Mouse (Mus musculus): ENCODE data around the gene Adgrb3. TPM values are rescaled to one million over a fixed set of nuclear protein-coding genes. Genes with fewer than 3 reads are reported as not detected.
A peak's percentile ranks its signal among the peaks of the same experiment; 100 is the strongest.

Adgrb3 gene
- 0.77 and 0.92 TPM in 2 replicates for polyA plus RNA-seq (2016; fragmentation: Nextera tagmentation; extraction: Ambion mirVana)

GRCm38 (mm10) chr1:25828971-25829920, at the start of gene Adgrb3:
TSS of gene Adgrb3 (minus strand) at chr1:25829707.
- H3K36me3 ChIP-seq = no peaks in the 10 kb centered on the region
- H3K9me3 ChIP-seq = no peaks in the 10 kb centered on the region
- no peak within 1 kb of the TSS for H3K27ac ChIP-seq
- ATAC-seq (ENCODE audit: insufficient number of reproducible peaks, insufficient read depth, low FRiP score, low TSS enrichment, low read depth) = no peak
- WGBS = 3% methylated on average over 32 of the region's 32 CpGs
- H3K4me1 ChIP-seq (replicated peaks) = peaks cover 3% of the 10 kb centered on the region; the same call in 1 of the 2 replicates
- peaks cover 48% of the 10 kb centered on the region for H3K27me3 ChIP-seq
- H3K4me2 ChIP-seq = peak within 1 kb of the TSS; percentile 80
- H3K4me3 ChIP-seq (replicated peaks) = peak within 1 kb of the TSS; percentile 59
- H3K9ac ChIP-seq (replicated peaks) = peak within 1 kb of the TSS; percentile 52

GRCm38 (mm10) chr1:25877526-25877925, 48.0 kb upstream of the Adgrb3 start:
- H3K9me3 ChIP-seq = no peaks in the 10 kb centered on the region
- no peaks in the 10 kb centered on the region for H3K4me1 ChIP-seq (replicated peaks)
- no peaks in the 10 kb centered on the region for H3K27me3 ChIP-seq
- H3K4me2 ChIP-seq = no peak overlapping the region
- no peak overlapping the region for H3K27ac ChIP-seq
- no peak overlapping the region for H3K9ac ChIP-seq (replicated peaks)
- H3K36me3 ChIP-seq = no peaks in the 10 kb centered on the region
- WGBS = 87% methylated on average over 5 of the region's 5 CpGs
- no peak for ATAC-seq (ENCODE audit: insufficient number of reproducible peaks, insufficient read depth, low FRiP score, low TSS enrichment, low read depth)
- H3K4me3 ChIP-seq (replicated peaks) = no peak overlapping the region

- H3K4me2 ChIP-seq = no peak overlapping the region
- ATAC-seq (ENCODE audit: insufficient number of reproducible peaks, insufficient read depth, low FRiP score, low TSS enrichment, low read depth) = no peak
- H3K36me3 ChIP-seq = no peaks in the 10 kb centered on the region
- no peaks in the 10 kb centered on the region for H3K27me3 ChIP-seq
- no peaks in the 10 kb centered on the region for H3K4me1 ChIP-seq (replicated peaks)
- no peak overlapping the region for H3K9ac ChIP-seq (replicated peaks)
- no peak overlapping the region for H3K27ac ChIP-seq
- H3K4me3 ChIP-seq (replicated peaks) = no peak overlapping the region
- 0 out of 2 replicates have a peak, but pooled peaks cover 3% of the 10 kb centered on the region for H3K9me3 ChIP-seq
- 92% methylated on average over 2 of the region's 2 CpGs for WGBS
Measured at GRCm38 (mm10) chr1:25857473-25857872, 28.0 kb upstream of the Adgrb3 start.

- H3K4me2 ChIP-seq = no peak overlapping the region
- WGBS = 57% methylated on average over 2 of the region's 2 CpGs
Measured at GRCm38 (mm10) chr1:25854451-25854978, 25.0 kb upstream of the Adgrb3 start.

GRCm38 (mm10) chr1:25832260-25832659, 2.8 kb upstream of the Adgrb3 start:
- no peak overlapping the region for H3K4me3 ChIP-seq (replicated peaks)
- no peaks in the 10 kb centered on the region for H3K9me3 ChIP-seq
- no peak overlapping the region for H3K4me2 ChIP-seq
- no peaks in the 10 kb centered on the region for H3K36me3 ChIP-seq
- H3K4me1 ChIP-seq (replicated peaks) = no peaks in the 10 kb centered on the region; the same call in 1 of the 2 replicates
- no peak for ATAC-seq (ENCODE audit: insufficient number of reproducible peaks, insufficient read depth, low FRiP score, low TSS enrichment, low read depth)
- WGBS = 80% methylated on average over 6 of the region's 6 CpGs
- H3K27ac ChIP-seq = no peak overlapping the region
- H3K27me3 ChIP-seq = peaks cover 44% of the 10 kb centered on the region
- no peak overlapping the region for H3K9ac ChIP-seq (replicated peaks)

More at GRCm38 (mm10) chr1:25854451-25854978, 25.0 kb upstream of the Adgrb3 start:
- no peak overlapping the region for H3K9ac ChIP-seq (replicated peaks)
- no peak for ATAC-seq (ENCODE audit: insufficient number of reproducible peaks, insufficient read depth, low FRiP score, low TSS enrichment, low read depth)
- no peaks in the 10 kb centered on the region for H3K27me3 ChIP-seq
- H3K4me1 ChIP-seq (replicated peaks) = no peaks in the 10 kb centered on the region
- H3K27ac ChIP-seq = no peak overlapping the region
- H3K36me3 ChIP-seq = no peaks in the 10 kb centered on the region
- H3K4me3 ChIP-seq (replicated peaks) = no peak overlapping the region
- no peaks in the 10 kb centered on the region for H3K9me3 ChIP-seq

- 48% methylated on average over 2 of the region's 2 CpGs for WGBS
Measured at GRCm38 (mm10) chr1:25831521-25831900, 2.0 kb upstream of the Adgrb3 start.

GRCm38 (mm10) chr1:25830757-25831520, 1.4 kb upstream of the Adgrb3 start:
- peak overlapping the region; percentile 59 for H3K4me3 ChIP-seq (replicated peaks)
- peak; percentile 50; the same call in 1 of the 2 replicates for ATAC-seq (ENCODE audit: insufficient number of reproducible peaks, insufficient read depth, low FRiP score, low TSS enrichment, low read depth)
- no peaks in the 10 kb centered on the region for H3K36me3 ChIP-seq
- no peaks in the 10 kb centered on the region; the same call in 1 of the 2 replicates for H3K4me1 ChIP-seq (replicated peaks)
- H3K27me3 ChIP-seq = peaks cover 48% of the 10 kb centered on the region
- WGBS = 11% methylated on average over 15 of the region's 15 CpGs
- no peaks in the 10 kb centered on the region for H3K9me3 ChIP-seq
- peak overlapping the region; percentile 80 for H3K4me2 ChIP-seq
- no peak overlapping the region for H3K9ac ChIP-seq (replicated peaks)
- no peak overlapping the region for H3K27ac ChIP-seq

More at GRCm38 (mm10) chr1:25831521-25831900, 2.0 kb upstream of the Adgrb3 start:
- Histone ChIP-seq H3K4me2 (no peak overlapping the region), H3K9me3 (no peaks in the 10 kb centered on the region), H3K9ac (replicated peaks) (no peak overlapping the region), H3K4me1 (replicated peaks) (no peaks in the 10 kb centered on the region; the same call in 1 of the 2 replicates), H3K36me3 (no peaks in the 10 kb centered on the region), H3K27ac (no peak overlapping the region), H3K4me3 (replicated peaks) (no peak overlapping the region), H3K27me3 (peaks cover 48% of the 10 kb centered on the region)
- no peak for ATAC-seq (ENCODE audit: insufficient number of reproducible peaks, insufficient read depth, low FRiP score, low TSS enrichment, low read depth)

GRCm38 (mm10) chr1:25829921-25830751, 629 bp upstream of the Adgrb3 start:
- under 1% methylated on average over 63 of the region's 99 CpGs for WGBS
- H3K27ac ChIP-seq = no peak overlapping the region
- H3K27me3 ChIP-seq = peaks cover 48% of the 10 kb centered on the region

GRCm38 (mm10) chr1:25828071-25828755, 1.3 kb downstream of the Adgrb3 start:
- peaks cover 3% of the 10 kb centered on the region; the same call in 1 of the 2 replicates for H3K4me1 ChIP-seq (replicated peaks)

More at GRCm38 (mm10) chr1:25829921-25830751, 629 bp upstream of the Adgrb3 start:
- peak; percentile 80 for ATAC-seq (ENCODE audit: insufficient number of reproducible peaks, insufficient read depth, low FRiP score, low TSS enrichment, low read depth)
- H3K4me1 ChIP-seq (replicated peaks) = no peaks in the 10 kb centered on the region; the same call in 1 of the 2 replicates
- peak overlapping the region; percentile 52 for H3K9ac ChIP-seq (replicated peaks)
- no peaks in the 10 kb centered on the region for H3K36me3 ChIP-seq
- peak overlapping the region; percentile 59 for H3K4me3 ChIP-seq (replicated peaks)
- H3K4me2 ChIP-seq = peak overlapping the region; percentile 80
- H3K9me3 ChIP-seq = no peaks in the 10 kb centered on the region

GRCm38 (mm10) chr1:25827436-25827835, 2.1 kb downstream of the Adgrb3 start:
- H3K4me3 ChIP-seq (replicated peaks) = no peak overlapping the region
- H3K36me3 ChIP-seq = no peaks in the 10 kb centered on the region
- 61% methylated on average over 9 of the region's 9 CpGs for WGBS
- H3K27me3 ChIP-seq = peaks cover 47% of the 10 kb centered on the region
- H3K9ac ChIP-seq (replicated peaks) = no peak overlapping the region
- H3K9me3 ChIP-seq = no peaks in the 10 kb centered on the region
- no peak for ATAC-seq (ENCODE audit: insufficient number of reproducible peaks, insufficient read depth, low FRiP score, low TSS enrichment, low read depth)
- H3K4me2 ChIP-seq = no peak overlapping the region
- H3K27ac ChIP-seq = no peak overlapping the region
- H3K4me1 ChIP-seq (replicated peaks) = peaks cover 3% of the 10 kb centered on the region; the same call in 1 of the 2 replicates

More at GRCm38 (mm10) chr1:25828071-25828755, 1.3 kb downstream of the Adgrb3 start:
- Histone ChIP-seq H3K9ac (replicated peaks) (no peak overlapping the region), H3K27me3 (peaks cover 48% of the 10 kb centered on the region), H3K36me3 (no peaks in the 10 kb centered on the region), H3K27ac (no peak overlapping the region), H3K4me2 (peak overlapping the region; percentile 80; the same call in 1 of the 2 replicates), H3K4me3 (replicated peaks) (no peak overlapping the region; the same call in 1 of the 2 replicates), H3K9me3 (no peaks in the 10 kb centered on the region)
- 73% methylated on average over 9 of the region's 9 CpGs for WGBS
- ATAC-seq (ENCODE audit: insufficient number of reproducible peaks, insufficient read depth, low FRiP score, low TSS enrichment, low read depth) = no peak

Measured in limb, embryonic 12.5 days (tissue).